Mouse (Mus musculus) cerebellum, adult 11 months (tissue): ENCODE measurements around the gene Kdm2b.

Experiments
- DNase-seq: peaks from one replicate; pipeline ENCODE4 v3.0.0; 2022

The Kdm2b gene

DNA sequence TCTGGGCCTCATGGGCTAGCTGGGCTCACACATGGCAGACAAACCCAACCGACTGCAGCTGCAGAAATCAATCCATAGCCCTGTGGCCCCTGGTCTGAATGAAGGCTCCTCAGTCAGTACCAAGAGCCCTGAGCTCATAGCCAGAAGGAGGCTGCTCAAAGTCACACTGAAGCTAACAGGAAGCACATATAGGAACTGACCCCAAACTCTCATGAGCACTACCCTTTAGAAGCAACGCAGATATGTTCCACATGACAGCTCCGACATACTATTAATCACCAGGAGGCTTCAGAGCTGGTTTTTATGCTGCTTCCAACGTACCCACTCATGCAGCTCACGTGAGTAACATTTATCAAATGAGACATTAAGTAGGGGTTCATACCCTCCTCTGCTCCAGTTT is 19.6 kb downstream of the Kdm2b start:
- DNase-seq: no peak

GRCm38 (mm10) chr5:122968322-122968721 is 21.3 kb downstream of the Kdm2b start:
- peak; percentile 67 for DNase-seq

- DNase-seq: no peak
Measured at GRCm38 (mm10) chr5:122965427-122965826, 24.2 kb downstream of the Kdm2b start.

GRCm38 (mm10) chr5:122964853-122965252 is 24.8 kb downstream of the Kdm2b start:
- DNase-seq: no peak

DNA sequence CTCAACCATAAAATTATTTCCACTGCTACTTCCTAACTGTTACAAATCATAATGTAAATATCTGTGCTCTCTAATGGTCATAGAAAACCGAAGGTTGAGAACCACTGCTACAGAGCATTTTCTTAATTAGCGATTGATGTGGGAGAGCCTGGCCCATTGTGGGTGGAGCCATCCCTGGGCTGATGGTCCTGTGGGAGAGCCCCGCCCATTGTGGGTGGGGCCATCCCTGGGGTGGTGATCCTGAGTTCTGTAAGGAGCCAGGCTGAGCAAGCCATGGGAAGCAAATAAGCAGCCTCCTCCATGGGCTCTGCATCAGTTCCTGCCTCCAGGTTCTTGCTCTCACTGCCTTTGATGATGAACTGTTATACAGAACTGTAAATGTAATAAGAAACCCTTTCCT is 27.7 kb downstream of the Kdm2b start:
- DNase-seq: no peak

GRCm38 (mm10) chr5:122959391-122959790 is 30.2 kb downstream of the Kdm2b start:
- DNase-seq: no peak

- no peak for DNase-seq
Measured at GRCm38 (mm10) chr5:122956059-122956458, 33.6 kb downstream of the Kdm2b start.

DNA sequence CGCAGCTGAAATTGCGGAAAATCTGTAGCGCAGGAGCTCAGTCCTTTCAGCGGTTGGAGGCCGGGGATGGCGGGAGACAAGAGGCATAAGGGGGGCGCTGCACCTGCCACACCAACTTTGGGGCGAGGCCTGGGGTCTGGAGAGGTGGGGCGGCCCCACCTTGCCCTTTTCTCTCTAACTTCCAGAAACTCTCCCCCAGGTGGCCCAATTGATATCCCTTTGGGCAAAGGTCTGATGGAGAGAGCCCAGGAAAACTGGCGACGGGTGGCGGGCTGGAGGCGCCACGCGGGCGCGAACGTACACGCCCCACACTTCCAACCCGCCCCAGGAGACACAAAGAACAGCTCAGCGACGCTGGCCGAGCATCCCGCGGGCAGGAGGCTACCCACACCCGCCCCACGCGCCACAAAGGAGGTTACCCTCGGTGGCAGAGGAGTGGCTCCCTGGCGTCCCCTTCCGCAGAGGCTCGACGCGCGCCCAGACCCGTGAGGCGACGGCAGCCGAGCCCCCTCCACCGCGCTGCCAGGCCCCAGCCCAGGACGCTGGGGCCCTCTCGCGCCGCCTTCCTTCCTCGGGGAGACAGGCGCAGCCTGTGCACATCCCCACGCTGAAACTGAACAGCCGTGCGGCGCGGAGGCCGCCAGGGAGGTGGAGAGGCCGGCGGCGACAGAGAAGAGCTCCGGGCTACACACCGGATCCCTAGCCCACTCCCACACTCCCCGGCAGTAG is 37.5 kb downstream of the Kdm2b start:
- peak; percentile 32 for DNase-seq

- DNase-seq: peak; percentile 69
Measured at GRCm38 (mm10) chr5:122951056-122951912, 38.3 kb downstream of the Kdm2b start.

GRCm38 (mm10) chr5:122950329-122950953 is 39.2 kb downstream of the Kdm2b start:
- peak; percentile 31 for DNase-seq

DNA sequence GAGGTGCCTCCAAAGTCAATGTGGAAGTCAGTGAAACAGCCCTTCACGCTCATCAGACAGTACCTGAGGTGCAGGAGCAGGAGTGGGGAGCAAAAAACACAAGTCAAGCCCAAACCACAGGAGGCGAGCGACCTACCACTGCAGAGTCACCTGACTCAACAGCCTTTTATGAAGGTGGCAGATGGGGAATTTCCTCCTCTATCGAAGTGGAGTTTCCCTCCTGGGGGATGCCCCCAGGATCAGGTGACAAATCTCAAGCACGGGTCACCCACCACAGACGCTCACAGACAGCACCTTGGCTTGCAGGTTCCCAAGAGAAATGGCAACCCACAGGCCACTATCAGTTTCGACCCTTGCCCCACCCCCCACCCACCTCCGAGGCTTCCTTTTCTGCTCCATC is 40.5 kb downstream of the Kdm2b start:
- no peak for DNase-seq

DNA sequence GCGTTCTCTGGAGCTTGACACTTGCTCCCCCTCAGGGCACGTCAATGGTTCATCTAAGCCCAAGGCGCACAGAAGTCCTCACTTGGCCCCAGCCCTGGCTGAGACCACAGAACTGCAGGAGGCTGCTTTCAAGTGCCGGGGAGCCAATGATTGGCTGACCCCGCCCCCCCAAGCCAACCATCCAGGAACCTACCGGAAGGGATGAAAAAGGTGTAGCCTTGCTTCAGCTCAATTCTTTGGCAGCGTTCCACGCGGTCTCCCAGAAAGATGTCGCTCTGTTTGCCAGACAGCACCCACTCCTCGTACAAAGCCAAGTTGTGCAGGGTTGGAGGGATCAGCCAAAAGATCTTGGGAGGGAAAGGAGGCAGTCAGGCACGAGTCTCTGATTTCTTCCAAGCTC is 42.1 kb downstream of the Kdm2b start:
- DNase-seq: no peak

GRCm38 (mm10) chr5:122938676-122939075 is 50.9 kb downstream of the Kdm2b start:
- no peak for DNase-seq

- DNase-seq: no peak
Measured at GRCm38 (mm10) chr5:122937958-122938540, 51.6 kb downstream of the Kdm2b start.

GRCm38 (mm10) chr5:122937031-122937430 is 52.6 kb downstream of the Kdm2b start:
- DNase-seq: no peak

DNA sequence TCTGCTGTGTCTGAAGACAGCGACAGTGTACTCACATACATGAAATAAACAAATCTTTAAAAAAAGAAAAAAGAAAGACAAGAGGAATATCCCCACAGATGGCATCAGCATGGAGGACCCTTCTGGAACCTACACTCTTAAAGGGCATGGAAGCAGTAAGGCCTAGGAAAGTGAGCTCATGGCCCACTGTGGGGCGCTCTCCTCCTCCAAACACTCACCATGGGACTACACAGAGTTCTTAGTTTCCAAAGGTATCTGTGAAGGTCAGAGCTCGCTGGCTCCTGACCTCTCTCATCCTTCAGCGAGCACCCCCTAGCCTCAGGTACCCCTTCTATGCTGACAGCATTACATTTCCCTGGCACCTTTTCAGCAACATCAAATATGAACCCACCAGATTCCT is 53.8 kb downstream of the Kdm2b start:
- no peak for DNase-seq

DNA sequence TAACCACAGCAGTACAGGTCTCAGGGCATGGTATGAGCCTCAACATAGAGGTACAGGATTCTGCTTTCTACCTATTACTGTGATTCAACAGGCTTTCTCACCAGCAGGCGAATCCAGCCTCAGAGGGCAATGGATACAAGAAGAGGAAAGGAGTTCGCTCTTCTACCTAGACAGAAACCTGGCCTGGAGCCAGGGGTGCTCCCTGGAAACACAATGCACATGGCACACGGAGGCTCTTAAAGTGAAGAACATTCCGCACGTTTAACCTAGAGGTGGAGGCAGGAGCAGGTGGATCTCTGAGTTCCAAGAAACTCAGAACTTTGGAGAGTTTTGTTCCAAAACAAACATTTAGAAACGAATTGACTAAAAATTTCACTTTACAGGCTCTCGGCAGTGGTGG is 58.6 kb downstream of the Kdm2b start:
- no peak for DNase-seq

- DNase-seq: no peak
Measured at GRCm38 (mm10) chr5:122928293-122928692, 61.3 kb downstream of the Kdm2b start.

DNA sequence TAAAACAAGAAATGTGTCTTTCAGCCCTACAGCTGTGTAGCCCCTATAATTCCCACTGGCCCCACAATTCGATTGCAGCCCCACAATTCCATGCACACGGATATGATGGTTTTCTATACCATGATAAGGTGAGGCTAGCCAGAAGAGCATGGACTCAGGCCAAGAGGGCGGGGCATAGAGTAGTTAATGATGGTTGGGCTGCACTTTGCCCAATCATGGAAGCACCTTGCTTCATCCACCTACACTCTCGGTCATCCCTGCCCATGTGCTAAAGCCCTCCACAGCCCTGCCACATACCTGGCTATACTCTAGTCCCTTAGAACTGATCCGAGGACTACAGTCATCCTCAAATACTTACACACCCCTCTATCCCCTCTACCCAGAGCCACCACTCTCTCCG is 61.9 kb downstream of the Kdm2b start:
- DNase-seq: no peak

- no peak for DNase-seq
Measured at GRCm38 (mm10) chr5:122927092-122927491, 62.5 kb downstream of the Kdm2b start.

- no peak for DNase-seq
Measured at GRCm38 (mm10) chr5:122926341-122926740, 63.3 kb downstream of the Kdm2b start.

DNA sequence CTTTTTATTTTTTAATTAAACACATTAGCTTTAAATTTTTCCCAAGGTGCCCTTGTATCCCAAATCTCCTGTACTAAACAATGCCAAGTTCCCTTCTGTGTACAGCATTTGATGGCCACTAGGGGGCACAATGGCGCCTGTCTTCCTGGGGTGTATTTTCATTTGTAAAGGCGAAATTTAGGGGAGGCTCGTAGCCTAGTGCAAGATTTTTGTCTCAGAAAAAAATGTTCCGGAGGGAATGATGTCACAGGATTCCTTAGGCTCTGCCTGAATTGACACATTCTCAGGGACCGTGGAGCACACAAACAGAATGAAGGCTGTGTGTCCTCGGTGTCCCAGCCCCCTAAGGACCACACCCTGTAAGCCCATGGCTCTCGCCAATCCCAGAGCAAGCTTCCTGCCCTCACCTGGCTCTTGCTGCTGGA is 64.1 kb downstream of the Kdm2b start:
- DNase-seq: peak; percentile 65

DNA sequence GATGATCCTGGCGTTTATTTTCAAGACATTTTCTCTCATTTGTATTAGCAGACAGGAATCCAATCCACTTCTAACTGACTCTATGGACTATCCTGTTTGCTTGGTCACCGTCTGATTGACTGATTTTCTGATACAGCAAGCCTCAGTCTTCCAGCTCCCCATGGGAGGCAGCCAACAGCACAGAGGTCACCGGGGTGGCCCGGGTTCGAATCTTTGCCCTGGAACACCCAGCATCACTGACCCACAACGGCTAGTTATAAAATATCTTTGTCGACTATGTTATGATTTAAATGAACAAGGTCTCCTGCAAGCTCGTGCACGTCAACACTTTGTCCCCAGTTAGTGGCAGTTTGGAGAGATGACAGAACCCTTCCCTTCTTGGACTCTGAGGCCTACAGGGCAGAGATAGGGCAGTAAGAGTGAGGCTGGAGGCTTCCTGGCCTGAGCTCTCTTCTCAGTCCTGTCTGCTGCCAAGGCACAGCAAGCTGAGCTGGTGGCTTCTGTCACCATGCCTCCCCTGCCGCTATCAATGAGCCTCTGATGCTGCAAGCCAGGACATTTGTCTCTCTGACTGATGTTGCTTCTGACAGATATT is 65.7 kb downstream of the Kdm2b start:
- DNase-seq: peak; percentile 60
